Mouse (Mus musculus) lung, postnatal 14 days (tissue): ENCODE results near the gene Aurkb.

Experiments
- DNase-seq: peaks from one replicate; pipeline ENCODE4 v3.0.0; 2021

Aurkb gene

DNA sequence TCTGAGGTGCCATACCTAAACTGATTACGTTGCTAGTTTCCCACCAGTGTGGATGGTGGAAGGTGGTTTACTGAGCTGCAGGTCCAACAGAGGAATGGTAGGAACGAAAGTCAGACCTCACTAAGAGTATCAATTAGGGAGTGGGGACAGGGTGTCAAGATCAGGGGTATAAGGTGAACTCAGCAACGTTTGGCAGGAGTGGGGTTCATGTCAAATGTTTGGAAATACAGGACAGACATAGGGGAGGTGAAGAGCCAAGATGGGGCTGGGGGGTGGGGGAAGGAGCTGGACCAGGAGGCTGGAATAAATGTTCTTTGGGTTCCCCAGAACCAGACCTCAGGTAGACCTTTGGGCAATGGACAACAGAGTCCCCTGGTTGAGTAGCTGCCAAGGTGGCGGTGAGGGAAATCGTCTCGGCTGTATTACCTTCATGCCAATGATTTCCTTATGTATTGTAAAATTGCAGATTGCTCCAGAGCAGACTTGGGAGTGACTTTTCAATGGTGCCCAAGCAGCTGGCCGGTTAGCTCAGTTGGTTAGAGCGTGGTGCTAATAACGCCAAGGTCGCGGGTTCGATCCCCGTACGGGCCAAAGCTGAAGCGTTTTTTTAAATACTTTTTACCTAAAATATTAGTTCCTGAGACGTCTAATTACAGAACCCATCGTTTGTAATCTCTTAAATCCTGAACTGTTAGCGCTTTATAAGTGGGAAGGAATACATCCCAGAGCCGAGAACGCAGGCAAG, 8.8 kb upstream of the Aurkb start:
- peak; percentile 93 for DNase-seq

DNA sequence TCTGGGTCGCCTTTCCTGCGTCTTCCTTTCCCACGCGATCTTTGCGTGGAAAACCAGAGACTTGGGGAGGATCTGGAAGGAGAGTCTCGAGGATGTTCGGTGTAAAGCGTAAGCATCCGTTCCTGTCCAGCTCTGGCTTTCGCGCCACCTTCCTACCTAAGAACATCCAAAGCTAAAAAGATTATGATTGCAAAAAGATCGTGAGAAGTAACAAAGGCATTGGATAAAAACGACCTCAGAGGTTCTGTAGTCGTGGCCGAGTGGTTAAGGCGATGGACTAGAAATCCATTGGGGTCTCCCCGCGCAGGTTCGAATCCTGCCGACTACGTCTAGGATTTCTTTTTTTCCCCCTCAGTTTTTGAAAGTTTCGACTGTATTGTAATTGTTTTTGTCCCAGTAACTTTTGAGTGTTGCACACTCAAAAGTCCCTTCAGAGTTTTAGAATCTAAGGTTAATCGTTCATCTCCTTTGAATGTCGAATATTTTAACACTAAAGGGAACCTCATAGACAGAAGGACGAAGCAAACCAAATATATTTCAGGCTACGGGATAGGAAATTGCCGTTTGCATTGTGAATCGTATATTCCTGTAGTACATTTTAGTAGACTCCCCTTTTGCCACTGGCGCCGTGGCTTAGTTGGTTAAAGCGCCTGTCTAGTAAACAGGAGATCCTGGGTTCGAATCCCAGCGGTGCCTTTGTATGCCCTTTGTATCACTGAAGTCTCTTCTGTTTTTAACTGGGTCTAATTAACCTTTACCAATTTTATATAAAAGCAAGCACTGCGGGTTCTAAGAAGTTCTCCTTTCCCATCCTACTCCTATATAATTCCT, 8.0 kb upstream of the Aurkb start:
- peak; percentile 89 for DNase-seq

DNA sequence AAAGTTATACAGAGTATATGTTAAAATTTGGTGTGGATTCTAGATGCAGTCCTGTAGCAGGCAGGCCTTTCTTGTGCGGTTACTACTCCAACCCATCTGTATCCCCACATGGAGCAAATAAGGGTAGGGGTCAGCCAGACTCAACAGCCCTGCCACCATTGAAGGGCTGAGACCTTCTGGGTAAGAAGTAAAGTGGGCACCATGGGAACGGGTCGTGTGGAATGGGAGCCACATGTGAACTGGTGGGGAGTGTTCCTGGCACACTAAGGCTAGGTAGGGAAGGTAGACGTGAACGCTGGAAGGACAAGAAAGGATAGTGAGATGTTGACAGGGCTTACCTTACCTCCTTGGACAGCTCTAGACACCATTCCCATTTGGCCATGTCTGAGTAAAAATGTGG, 7.3 kb upstream of the Aurkb start:
- DNase-seq, result no peak

DNA sequence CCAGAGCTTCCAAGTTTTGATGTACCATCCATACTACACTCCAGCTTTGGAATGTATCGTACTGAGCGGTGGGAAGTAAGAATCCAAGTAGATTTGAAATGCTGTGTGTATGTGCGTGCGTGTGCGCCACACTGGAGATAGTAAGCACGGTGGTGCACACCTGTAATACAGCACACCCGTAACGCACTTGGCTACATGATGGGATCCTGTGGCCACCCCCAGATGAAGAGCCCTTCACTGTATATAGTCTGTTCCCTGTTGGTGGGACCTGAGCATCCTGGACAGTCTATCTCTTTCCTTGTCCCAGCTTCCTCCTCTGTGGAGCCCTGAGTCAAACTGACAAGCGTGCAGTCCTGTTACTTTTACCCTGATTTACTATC, 938 bp downstream of the Aurkb start:
- DNase-seq, result no peak

DNA sequence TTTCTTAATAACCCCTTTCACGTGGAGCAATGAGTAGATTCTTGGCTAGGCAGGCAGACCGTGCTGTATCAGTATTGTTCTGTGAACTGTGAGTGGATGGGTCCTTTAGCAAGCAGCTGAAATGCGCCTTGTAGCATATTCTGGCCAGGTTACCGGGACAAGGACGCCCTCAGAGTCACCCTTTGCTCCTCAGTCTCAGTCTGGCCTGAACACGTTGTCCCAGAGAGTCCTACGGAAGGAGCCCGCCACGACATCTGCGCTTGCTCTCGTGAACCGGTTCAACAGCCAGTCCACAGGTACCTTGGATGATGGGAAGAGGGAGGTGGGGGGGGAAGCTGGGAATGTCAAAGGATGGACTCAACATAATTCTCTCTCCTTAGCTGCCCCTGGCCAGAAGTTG, 2.1 kb downstream of the Aurkb start:
- DNase-seq, result no peak

DNA sequence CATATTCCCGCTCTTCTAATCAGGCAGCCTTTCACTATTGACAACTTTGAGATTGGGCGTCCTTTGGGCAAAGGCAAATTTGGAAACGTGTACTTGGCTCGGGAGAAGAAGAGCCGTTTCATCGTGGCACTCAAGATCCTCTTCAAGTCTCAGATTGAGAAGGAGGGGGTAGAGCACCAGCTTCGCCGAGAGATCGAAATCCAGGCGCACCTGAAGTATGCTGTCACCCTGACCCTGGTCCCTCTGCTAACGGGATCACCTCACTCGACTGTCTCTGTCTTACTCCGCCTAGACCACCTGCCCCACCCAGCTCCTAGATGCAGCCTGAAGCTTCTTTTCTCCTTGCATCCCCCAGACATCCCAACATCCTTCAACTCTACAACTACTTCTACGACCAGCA, 2.7 kb downstream of the Aurkb start:
- DNase-seq, result no peak

DNA sequence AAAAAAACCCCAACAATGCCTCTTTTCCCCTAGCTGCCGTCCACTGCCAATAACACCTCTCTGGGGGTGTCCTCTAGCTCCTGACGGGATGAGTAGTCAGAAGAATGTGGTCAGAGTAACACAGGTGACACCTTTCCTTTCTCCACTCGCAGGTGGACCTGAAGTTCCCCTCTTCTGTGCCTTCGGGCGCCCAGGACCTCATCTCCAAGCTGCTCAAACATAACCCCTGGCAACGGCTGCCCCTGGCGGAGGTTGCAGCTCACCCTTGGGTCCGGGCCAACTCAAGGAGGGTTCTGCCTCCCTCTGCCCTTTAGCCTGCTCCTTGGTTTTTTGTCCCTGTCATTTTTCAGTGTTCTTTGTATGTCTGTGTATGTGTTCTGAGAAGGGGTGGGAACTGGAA, 5.3 kb downstream of the Aurkb start:
- no peak for DNase-seq

DNA sequence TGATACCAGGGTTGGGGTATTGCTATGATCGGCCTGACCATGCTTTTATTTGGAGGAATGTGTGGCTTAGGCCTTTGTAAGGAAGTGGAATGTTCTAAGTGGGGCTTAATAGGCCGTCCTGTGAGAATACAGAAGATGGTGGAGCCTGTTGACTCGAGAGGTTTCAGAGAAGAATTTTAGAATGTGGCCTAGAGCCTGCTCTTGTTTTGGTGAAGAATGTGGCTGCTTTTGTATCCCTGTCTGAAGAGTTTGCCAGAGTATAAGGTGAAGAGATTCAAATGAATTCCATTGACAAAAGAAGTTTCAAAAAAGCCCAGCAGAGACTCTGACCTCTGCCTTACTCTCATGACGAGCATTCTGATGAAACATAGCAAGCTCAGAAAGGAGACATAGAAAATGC, 6.3 kb downstream of the Aurkb start:
- no peak for DNase-seq

DNA sequence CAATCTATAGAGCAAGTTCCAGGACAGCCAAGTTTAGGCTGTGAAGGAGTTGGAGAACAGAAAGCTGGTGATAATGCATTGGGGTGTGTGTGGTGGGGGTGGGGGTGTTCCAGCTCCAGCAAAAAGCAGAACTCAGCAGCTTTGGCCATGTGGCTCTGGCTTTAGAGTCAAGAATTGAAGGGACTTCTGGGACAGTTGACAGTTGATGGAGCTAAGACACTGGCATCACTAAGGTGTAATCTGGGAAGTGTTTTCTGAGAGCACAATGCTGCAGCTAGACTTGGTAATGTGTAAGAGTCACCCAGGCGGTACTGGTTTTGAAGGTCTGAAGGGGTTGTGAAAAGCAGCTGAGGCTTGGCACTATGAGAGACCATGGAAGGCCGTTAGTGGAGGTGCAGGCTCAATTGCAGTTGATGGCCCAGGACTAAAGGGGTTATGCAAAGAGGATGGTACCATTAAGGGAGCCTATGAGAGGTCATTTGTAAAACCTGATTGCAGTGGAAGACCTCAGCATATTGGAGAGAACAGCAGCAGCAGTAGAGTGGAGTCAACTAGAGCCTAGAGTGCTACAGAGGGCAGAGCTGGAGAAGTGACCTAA, 7.5 kb downstream of the Aurkb start:
- DNase-seq, result no peak

DNA sequence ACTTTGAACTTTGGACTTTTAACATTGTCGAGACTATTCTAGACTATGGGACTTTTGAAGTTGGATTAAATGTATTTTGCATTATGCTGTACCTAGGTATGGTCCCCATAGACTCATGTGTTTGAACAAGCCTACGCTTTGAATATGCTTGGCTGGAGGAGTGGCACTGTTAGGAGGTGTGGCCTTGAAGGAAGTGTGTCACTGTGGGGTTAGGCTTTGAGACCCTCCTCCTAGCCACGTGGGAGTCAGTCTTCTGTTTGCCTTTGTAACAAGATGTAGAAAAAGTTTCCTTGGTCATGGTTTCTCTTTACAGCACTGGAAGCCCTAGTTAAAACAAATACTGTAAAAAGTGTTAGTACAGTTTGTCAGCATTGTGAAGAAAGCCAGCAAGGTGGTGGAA, 8.4 kb downstream of the Aurkb start:
- DNase-seq, result no peak

DNA sequence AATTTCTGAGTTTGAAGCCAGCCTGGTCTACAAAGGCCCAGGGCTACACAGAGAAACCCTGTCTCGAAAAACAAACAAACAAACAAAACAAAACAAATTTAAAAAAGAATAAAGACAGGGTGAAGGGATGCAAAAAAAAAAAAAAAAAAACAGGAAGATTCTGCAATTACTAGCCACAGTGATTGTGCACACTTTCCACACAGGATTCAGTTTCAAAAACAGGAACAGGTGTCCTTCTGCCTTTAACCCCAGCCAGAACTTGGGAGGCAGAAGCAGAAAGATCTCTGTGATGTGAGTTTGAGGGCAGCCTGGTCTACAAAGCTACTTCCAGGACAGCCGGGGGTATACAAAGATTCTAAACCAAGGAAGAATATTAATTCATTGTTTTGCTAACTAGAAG, 12.8 kb downstream of the Aurkb start:
- DNase-seq, result no peak

DNA sequence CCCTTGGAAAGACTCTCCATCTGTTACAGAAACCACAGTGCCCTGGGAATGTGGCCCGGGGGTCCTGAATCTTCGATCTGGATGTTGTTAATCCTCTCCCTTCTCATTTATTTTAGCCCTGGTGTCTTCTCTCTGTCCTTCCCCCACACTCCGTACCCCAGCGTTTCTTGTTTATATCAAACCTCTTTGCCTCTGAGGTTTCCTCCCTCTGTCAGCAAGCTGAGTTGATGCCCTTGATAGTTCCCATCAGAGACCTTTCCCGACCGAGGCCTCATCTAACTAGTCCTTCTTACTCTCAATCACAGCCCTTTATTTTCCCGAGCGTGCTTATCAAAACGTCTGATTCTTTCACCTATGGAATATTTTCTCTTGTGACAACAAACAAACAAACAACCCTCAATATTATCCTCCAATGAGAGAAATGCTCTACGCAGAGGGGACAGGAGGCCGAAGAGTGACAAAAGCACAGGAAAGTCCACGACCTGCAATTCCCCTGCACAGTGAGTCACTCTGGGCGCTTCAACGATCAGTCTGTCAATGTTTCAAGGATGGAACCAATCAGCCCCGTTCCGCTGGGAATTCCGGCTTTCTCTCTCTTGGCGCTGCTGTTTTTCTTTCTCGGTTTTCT, 13.4 kb downstream of the Aurkb start:
- DNase-seq, result no peak

DNA sequence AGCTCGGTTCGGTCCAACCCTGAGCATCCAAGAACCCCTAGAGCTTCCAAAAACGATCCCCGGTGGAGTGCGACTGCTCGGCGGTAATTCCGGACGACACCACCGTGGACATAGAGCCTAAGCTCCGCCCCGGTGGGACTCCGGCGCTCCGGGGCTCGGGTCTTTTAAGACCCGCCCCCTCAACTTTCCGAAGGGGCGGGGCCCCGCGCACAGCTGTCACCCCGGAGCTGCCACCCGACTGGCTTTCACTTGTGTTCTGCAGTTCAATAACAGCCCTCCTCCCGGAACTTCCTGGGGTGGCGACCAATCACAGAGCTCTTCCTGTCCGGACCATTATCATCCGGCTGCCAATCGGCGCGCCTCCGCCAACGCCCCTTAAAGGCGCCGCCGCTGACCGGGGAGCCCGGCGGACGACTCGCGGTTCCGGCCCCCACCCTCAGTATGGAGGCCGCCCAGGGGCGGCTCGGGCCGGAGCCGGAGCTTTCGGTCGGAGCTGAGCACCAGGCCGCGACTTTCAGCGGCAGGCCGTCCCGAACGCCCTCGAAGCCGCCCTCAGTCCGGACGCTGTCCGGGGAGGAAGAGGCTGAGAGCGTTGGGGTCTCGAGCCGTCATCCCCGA, 14.0 kb downstream of the Aurkb start, which contains the start of gene Borcs6:
Gene Borcs6 (plus strand): TSS at position 361 of the 618 bp plus-strand sequence.
- DNase-seq, result peak; percentile 93

DNA sequence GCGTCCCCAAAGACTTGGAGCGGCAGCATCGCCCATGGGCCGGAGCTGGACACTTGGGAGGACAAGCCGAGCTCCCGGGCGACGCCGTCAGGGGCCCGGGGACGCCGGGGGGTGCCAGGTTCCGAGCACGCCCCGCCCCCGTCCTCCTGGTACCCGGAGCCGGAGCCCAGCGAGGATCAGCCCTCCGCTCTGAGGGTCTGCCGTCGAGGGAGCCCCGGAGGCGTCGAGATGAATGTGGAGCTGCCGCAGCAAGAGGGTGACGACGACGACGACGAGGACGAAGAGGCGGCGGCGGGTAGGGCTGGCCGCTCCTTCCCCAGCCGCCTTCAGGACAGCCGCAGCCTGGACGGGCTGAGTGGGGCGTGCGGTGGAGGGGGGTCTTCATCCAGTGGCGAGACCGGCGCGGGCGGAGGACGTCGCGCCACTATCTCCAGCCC, 14.5 kb downstream of the Aurkb start:
- DNase-seq, result no peak

DNA sequence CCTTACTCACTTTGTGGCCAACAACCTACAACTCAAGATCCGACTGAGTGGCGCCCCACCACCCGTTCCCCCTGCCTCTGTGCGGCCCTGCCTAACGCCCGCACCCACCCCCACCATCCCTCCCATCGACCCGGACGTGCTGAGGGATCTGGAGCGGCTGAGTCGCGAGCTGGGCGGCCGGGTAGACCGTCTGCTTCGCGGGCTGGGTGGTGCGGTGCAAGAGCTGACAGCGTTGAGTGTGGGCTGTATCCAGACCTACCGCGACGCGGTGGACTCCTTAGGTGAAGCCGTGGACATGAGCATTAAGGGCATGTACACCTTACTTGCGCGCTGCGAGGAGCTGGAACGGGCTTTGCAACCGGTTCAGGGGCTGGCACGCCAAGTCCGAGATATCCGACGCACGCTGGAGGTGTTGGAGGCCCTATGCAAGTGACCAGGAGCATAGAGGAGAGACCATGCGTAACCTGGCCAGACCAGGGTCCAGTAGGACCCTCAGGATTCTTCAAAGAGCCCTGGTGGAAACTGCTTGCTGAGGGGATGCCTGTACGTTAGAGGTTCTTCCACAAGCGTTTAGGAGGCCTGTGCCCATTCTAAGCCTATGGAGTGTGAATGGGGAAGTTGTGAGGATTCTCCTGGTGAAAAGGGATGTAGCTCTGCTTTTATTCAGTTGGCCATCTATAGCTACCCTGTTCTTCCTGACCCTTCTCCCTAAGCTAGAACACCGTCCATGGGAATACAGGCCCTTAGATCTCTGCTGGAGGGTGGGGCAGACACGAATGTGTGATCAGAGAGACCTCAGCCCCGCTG, 15.2 kb downstream of the Aurkb start:
- no peak for DNase-seq

DNA sequence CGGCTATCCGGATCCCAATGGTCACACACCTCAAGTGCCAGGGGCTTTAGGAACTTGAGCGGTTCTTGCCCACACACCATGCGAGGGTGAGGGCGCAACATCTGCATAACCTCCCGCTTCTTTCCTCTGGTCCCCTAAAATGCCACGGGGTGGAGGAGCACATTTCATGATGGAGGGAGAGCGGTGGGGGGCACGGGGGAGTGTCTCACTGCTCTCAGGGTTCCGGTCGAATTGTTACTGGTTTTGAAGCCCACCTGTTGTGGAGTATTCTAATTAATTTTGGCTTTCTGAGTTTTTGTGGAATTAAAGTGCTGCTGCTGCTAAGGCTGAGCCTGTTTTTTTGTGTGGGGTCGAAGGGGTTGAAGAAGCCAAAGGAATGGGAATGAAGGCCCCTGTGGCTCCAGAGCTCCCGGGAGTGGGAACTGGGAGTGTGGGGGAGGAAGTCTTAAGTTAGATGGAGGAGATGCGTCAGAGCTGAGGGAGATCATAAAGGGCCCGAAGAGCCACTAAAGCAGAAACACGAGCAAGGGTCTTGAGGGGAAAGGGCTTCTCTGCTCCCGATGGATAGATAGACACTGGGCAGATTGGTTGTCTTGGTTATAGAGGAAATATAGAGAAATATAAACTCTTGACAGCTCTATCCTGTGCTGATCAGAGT, 15.9 kb downstream of the Aurkb start:
- DNase-seq, result no peak

DNA sequence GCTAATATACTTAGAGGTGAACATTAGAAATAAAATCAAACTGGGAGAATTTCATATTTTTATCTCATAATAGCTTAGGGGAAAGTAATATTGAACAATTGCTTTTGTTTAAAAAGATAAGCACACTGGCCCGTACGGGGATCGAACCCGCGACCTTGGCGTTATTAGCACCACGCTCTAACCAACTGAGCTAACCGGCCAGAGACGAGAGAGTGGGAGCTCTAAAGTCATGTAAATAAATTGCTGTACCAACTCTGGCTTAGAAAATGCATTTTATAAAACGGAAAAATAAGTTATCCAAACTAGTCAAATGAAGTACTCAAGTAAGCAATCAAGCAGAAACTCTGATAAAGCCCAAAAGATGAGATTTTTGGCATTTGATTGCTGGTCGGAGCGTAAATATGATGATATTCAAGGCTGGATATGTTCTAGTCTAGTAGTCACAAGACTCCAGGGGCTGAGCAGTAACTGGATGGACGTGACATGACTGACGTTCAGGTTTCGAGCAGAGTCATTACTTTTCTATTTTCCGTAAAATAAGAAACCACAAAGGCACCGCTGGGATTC, 16.8 kb downstream of the Aurkb start:
- DNase-seq, result peak; percentile 86

DNA sequence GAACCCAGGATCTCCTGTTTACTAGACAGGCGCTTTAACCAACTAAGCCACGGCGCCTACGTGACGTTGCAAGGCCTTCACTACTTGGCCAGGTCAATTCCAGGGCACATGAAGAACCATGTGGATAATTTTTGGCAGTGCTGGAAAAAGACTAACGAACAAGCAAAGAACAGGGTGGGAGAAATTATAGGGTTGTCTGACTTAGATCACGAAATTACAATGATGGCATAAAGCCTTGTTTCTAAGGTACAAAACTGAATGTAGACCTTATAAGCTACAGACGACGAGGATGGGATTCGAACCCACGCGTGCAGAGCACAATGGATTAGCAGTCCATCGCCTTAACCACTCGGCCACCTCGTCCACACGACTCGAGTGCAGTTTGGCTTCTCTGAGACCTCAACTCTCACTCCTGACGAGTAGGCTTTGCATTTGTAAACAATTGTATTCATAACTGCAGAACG, 17.3 kb downstream of the Aurkb start:
- DNase-seq, result peak; percentile 99

DNA sequence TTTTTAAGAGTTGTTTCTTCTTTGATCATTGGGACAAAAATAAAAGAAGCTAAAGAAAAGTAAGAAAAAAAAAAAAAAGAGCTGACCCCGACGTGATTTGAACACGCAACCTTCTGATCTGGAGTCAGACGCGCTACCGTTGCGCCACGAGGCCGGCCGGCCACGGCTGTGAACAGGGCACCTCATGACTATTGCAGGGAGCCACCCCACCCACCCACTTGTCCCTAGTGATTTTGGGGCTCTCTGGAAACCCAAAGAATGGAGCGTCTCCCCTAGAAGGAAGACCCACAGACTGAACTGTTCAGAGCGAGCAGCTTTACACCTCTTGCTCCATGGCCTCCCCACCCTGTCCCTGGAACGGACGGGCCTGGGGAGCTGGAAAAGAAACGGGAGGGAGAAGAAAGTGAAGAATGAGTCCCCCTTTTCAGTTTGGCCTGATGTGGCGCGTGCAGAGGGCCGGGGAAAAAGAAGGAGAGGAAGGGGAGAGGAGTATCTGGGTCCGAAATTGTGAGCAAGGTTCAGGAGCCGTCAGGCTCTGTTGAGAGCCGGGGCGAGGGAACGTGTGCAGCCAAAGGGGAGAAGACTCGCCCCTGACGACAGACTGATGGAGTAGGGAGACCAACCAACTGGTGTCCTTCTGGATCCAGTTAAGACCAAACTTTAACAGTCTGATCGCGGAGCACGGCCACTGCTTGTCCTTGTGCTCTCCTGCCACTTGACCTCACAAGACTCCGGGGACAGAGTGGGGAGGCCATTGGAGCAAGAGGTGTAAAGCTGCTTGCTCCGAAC, 18.2 kb downstream of the Aurkb start:
- DNase-seq, result peak; percentile 91
